Mouse (Mus musculus): Measurements from ENCODE around the gene Nelfe. TPM values are rescaled to one million over a fixed set of nuclear protein-coding genes. Genes with fewer than 3 reads are reported as not detected.
A peak's percentile ranks its signal among the peaks of the same experiment; 100 is the strongest.

Gene Nelfe
- polyA plus RNA-seq, 1 experiment from 2014 or later = 111 TPM

GRCm38 (mm10) chr17:34883332-34883731 lies 33.1 kb downstream of the Nelfe start:
- no peak overlapping the region for H3K4me2 ChIP-seq (replicated peaks)
- no peak overlapping the region for H3K9ac ChIP-seq
- H3K9me3 ChIP-seq (replicated peaks) = no peaks in the 10 kb centered on the region
- peaks cover 23% of the 10 kb centered on the region for H3K27me3 ChIP-seq
- H3K27ac ChIP-seq = no peak overlapping the region
- no peak for ATAC-seq (ENCODE audit: low FRiP score)
- no peaks in the 10 kb centered on the region; the same call in 1 of the 2 replicates for H3K4me1 ChIP-seq
- H3K36me3 ChIP-seq = no peaks in the 10 kb centered on the region
- H3K4me3 ChIP-seq = no peak overlapping the region
- 67% methylated on average over 3 of the region's 3 CpGs for WGBS

- no peaks in the 10 kb centered on the region for H3K36me3 ChIP-seq
- H3K4me2 ChIP-seq (replicated peaks) = no peak overlapping the region
- H3K4me3 ChIP-seq = no peak overlapping the region
- no peak overlapping the region for H3K27ac ChIP-seq
- ATAC-seq (ENCODE audit: low FRiP score) = no peak
- no peak overlapping the region for H3K9ac ChIP-seq
- H3K9me3 ChIP-seq (replicated peaks) = no peaks in the 10 kb centered on the region
- 86% methylated on average over 6 of the region's 6 CpGs for WGBS
- H3K4me1 ChIP-seq = no peaks in the 10 kb centered on the region; the same call in 1 of the 2 replicates
- H3K27me3 ChIP-seq = peaks cover 23% of the 10 kb centered on the region
Observed at GRCm38 (mm10) chr17:34884704-34885103, 34.5 kb downstream of the Nelfe start.

- peaks cover 23% of the 10 kb centered on the region for H3K27me3 ChIP-seq
- no peak overlapping the region for H3K4me3 ChIP-seq
- no peak overlapping the region for H3K9ac ChIP-seq
- H3K27ac ChIP-seq = no peak overlapping the region
- no peaks in the 10 kb centered on the region for H3K36me3 ChIP-seq
- no peaks in the 10 kb centered on the region; the same call in 1 of the 2 replicates for H3K4me1 ChIP-seq
- no peak overlapping the region for H3K4me2 ChIP-seq (replicated peaks)
- no peaks in the 10 kb centered on the region for H3K9me3 ChIP-seq (replicated peaks)
- no peak for ATAC-seq (ENCODE audit: low FRiP score)
- WGBS = 82% methylated on average over 3 of the region's 3 CpGs
Observed at GRCm38 (mm10) chr17:34885615-34886014, 35.4 kb downstream of the Nelfe start.

DNA sequence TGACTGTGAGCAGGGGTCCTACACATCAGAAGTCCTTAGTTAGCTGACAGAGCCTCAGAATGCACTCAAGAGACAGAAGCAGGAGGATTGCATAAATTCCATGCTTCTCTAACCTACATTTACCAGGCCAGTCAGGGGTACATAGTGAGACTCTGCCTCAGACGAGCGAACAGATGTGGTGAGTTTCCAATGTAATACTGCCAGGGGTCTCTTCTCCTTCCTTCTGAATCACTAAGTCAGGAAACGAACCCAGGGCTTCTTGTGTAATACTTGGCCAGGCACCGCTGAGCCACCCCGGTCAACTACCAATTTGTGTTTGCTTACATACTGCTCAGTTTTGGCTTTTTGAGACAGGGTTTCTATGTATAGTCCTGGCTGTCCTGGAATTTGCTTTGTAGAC lies 37.8 kb downstream of the Nelfe start:
- Histone ChIP-seq H3K4me3 (no peak overlapping the region), H3K9ac (no peak overlapping the region), H3K27ac (no peak overlapping the region), H3K36me3 (no peaks in the 10 kb centered on the region), H3K27me3 (peaks cover 10% of the 10 kb centered on the region; the same call in 1 of the 2 replicates), H3K4me1 (no peaks in the 10 kb centered on the region), H3K4me2 (replicated peaks) (no peak overlapping the region), H3K9me3 (replicated peaks) (no peaks in the 10 kb centered on the region)
- 88% methylated on average over 5 of the region's 5 CpGs for WGBS
- ATAC-seq (ENCODE audit: low FRiP score) = no peak

DNA sequence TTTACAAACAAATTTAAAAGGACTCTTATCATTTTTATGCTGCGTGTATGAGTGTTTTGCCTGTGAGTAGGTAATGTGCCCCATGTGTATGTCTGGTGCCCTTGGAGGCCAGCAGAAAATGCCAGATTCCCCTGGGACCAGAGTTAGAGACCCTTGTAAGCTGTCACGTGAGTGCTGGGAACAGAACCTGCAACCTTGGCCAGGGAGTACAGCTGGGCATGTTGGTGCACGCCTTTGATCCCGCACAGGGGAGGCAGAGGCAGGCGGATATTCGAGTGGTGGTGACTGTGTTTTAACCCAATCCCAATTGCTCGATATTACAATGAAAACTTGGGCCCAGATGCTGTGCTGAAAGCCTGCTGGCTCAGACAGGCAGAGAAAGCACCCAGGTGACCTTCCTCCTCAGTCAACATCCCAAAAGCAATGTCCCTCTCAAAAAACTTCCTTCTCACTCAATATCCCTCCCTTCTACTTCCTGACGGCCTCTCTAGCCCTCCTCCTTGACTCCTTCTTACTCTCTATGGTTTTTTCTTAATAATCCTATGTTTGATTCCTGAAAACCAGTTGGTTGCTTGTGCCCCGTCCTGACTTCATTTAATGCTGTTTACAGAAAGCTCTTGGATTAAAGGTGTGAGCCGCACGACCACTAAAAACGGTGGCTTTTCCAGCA lies 40.0 kb downstream of the Nelfe start:
- ATAC-seq (ENCODE audit: low FRiP score) = no peak
- 88% methylated on average over 12 of the region's 12 CpGs for WGBS

DNA sequence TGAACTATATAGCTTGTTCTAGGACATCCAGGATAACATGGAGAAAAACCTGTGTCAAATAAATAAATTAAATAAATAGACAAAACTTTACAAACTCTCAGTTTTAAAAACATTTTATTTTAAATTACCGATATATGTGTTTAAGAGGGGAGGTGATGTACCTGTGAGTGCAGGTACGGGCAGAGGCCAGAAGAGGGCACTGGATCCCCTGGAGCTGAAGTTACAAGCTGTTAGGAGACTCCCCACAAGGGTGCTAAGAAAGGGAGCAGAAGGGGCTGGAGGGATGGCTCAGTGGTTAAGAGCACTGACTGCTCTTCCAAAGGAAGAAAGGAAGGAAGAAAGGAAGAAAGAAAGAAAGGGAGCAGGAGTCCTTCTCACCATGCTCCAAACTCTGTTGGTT lies 41.2 kb downstream of the Nelfe start:
- no peak overlapping the region for H3K9ac ChIP-seq
- peaks cover 19% of the 10 kb centered on the region for H3K4me1 ChIP-seq
- no peak overlapping the region for H3K4me2 ChIP-seq (replicated peaks)
- H3K27me3 ChIP-seq = no peaks in the 10 kb centered on the region
- no peak overlapping the region for H3K27ac ChIP-seq
- ATAC-seq (ENCODE audit: low FRiP score) = no peak
- H3K36me3 ChIP-seq = peaks cover 4% of the 10 kb centered on the region
- no peaks in the 10 kb centered on the region for H3K9me3 ChIP-seq (replicated peaks)
- 96% methylated on average over 2 of the region's 2 CpGs for WGBS
- H3K4me3 ChIP-seq = no peak overlapping the region

More for the DNA sequence above, 40.0 kb downstream of the Nelfe start:
- Histone ChIP-seq H3K27me3 (no peaks in the 10 kb centered on the region), H3K4me3 (no peak overlapping the region), H3K36me3 (no peaks in the 10 kb centered on the region), H3K27ac (no peak overlapping the region), H3K9ac (no peak overlapping the region), H3K9me3 (replicated peaks) (no peaks in the 10 kb centered on the region), H3K4me1 (peaks cover 7% of the 10 kb centered on the region), H3K4me2 (replicated peaks) (no peak overlapping the region)

GRCm38 (mm10) chr17:34893072-34893824 lies 43.1 kb downstream of the Nelfe start:
- Histone ChIP-seq H3K27ac (peak overlapping the region; percentile 92), H3K27me3 (no peaks in the 10 kb centered on the region), H3K4me1 (peaks cover 35% of the 10 kb centered on the region), H3K4me3 (peak overlapping the region; percentile 76; the same call in 1 of the 2 replicates), H3K36me3 (peaks cover 5% of the 10 kb centered on the region), H3K9me3 (replicated peaks) (no peaks in the 10 kb centered on the region), H3K4me2 (replicated peaks) (peak overlapping the region; percentile 98), H3K9ac (peak overlapping the region; percentile 97)
- ATAC-seq (ENCODE audit: low FRiP score) = no peak
- 76% methylated on average over 12 of the region's 12 CpGs for WGBS

GRCm38 (mm10) chr17:34894074-34894597 lies 43.9 kb downstream of the Nelfe start:
- Histone ChIP-seq H3K4me2 (replicated peaks) (peak overlapping the region; percentile 98), H3K4me3 (peak overlapping the region; percentile 76), H3K36me3 (peaks cover 5% of the 10 kb centered on the region), H3K27me3 (no peaks in the 10 kb centered on the region), H3K4me1 (peaks cover 35% of the 10 kb centered on the region), H3K27ac (peak overlapping the region; percentile 92), H3K9ac (peak overlapping the region; percentile 97), H3K9me3 (replicated peaks) (no peaks in the 10 kb centered on the region)
- WGBS = 0% methylated on average over 24 of the region's 51 CpGs
- ATAC-seq (ENCODE audit: low FRiP score) = peak; percentile 86

GRCm38 (mm10) chr17:34894801-34895530 lies 44.8 kb downstream of the Nelfe start:
- H3K4me1 ChIP-seq = peaks cover 41% of the 10 kb centered on the region
- H3K4me2 ChIP-seq (replicated peaks) = peak overlapping the region; percentile 98

DNA sequence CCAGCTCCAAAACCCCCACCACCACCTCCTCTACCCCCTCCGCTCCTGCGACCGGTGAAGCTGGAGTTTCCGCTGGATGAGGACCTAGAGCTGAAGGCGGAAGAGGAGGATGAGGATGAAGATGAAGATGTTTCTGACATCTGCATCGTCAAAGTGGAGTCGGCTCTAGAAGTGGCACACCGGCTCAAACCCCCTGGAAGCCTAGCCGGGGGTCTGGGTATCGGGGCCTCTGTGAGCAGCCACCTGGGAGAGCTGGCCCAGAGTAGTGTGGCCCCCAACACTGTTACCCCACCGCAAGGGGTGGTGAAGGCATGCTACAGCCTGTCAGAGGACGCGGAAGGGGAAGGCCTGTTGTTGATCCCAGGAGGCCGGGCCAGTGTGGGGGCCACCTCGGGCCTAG lies 45.5 kb downstream of the Nelfe start:
- Histone ChIP-seq H3K27ac (peak overlapping the region; percentile 92), H3K4me2 (replicated peaks) (peak overlapping the region; percentile 98), H3K9me3 (replicated peaks) (no peaks in the 10 kb centered on the region), H3K4me1 (peaks cover 48% of the 10 kb centered on the region), H3K9ac (peak overlapping the region; percentile 97), H3K36me3 (peaks cover 5% of the 10 kb centered on the region), H3K4me3 (peak overlapping the region; percentile 76), H3K27me3 (no peaks in the 10 kb centered on the region)
- no peak for ATAC-seq (ENCODE audit: low FRiP score)
- WGBS = 94% methylated on average over 15 of the region's 15 CpGs

More at GRCm38 (mm10) chr17:34894801-34895530, 44.8 kb downstream of the Nelfe start:
- WGBS = 9% methylated on average over 46 of the region's 51 CpGs
- ATAC-seq (ENCODE audit: low FRiP score) = peak; percentile 29
- peak overlapping the region; percentile 97 for H3K9ac ChIP-seq
- H3K27ac ChIP-seq = peak overlapping the region; percentile 92
- H3K27me3 ChIP-seq = no peaks in the 10 kb centered on the region
- peak overlapping the region; percentile 76 for H3K4me3 ChIP-seq
- H3K36me3 ChIP-seq = peaks cover 5% of the 10 kb centered on the region
- H3K9me3 ChIP-seq (replicated peaks) = no peaks in the 10 kb centered on the region

DNA sequence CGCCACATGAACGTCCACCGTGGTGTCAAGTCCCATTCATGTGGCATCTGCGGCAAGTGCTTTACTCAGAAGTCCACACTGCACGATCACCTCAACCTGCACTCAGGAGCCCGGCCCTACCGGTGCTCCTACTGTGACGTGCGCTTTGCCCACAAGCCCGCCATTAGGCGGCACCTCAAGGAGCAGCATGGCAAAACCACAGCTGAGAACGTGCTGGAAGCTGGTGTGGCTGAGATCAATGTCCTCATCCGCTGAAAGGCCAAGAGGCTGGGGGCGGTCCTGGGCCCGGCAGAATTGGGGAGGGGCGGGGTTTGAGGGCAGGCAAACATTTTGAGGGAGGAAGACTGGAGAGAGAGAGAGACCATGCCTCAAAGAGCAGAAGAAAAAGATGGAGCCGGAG lies 46.2 kb downstream of the Nelfe start:
- H3K9ac ChIP-seq = peak overlapping the region; percentile 19; the same call in 1 of the 2 replicates

More for the DNA sequence above, 46.2 kb downstream of the Nelfe start:
- Histone ChIP-seq H3K4me3 (peak overlapping the region; percentile 76), H3K4me1 (peaks cover 48% of the 10 kb centered on the region), H3K36me3 (peaks cover 7% of the 10 kb centered on the region), H3K27ac (no peak overlapping the region), H3K9me3 (replicated peaks) (no peaks in the 10 kb centered on the region), H3K27me3 (no peaks in the 10 kb centered on the region), H3K4me2 (replicated peaks) (peak overlapping the region; percentile 98)
- no peak for ATAC-seq (ENCODE audit: low FRiP score)
- WGBS = 88% methylated on average over 17 of the region's 17 CpGs
